Mouse (Mus musculus): ENCODE measurements around the gene Zfp811. TPM values are rescaled to one million over a fixed set of nuclear protein-coding genes. Genes with fewer than 3 reads are reported as not detected.

The Zfp811 gene
- polyA plus RNA-seq, 1 experiment from 2014 or later: 54.3 TPM

- Histone ChIP-seq H3K36me3 (ENCODE audit: control insufficient read depth, insufficient read depth, low read length) (peaks cover 18% of the 10 kb centered on the region), H3K27me3 (ENCODE audit: control insufficient read depth, insufficient read depth, low read length) (no peaks in the 10 kb centered on the region), H3K27ac (replicated peaks; ENCODE audit: low read depth, low read length) (no peak overlapping the region), H3K9ac (replicated peaks; ENCODE audit: low read length) (peak overlapping the region; percentile 87; the same call in 1 of the 2 replicates), H3K4me2 (ENCODE audit: low read length) (peak overlapping the region; percentile 70), H3K9me3 (ENCODE audit: control insufficient read depth, low read length) (no peaks in the 10 kb centered on the region; the same call in 1 of the 2 replicates), H3K4me3 (replicated peaks; ENCODE audit: low read depth, low read length) (peak overlapping the region; percentile 80), H3K4me1 (ENCODE audit: control insufficient read depth, insufficient read depth, low read length) (peaks cover 23% of the 10 kb centered on the region)
- DNase-seq: no peak
- no peak for ATAC-seq (ENCODE audit: low FRiP score, low TSS enrichment)
- WGBS: 72% methylated on average over 6 of the region's 6 CpGs
These were observed 22.8 kb downstream of the Zfp811 start for GRCm38 (mm10) chr17:32786944-32787343.

GRCm38 (mm10) chr17:32785656-32786055 is 24.1 kb downstream of the Zfp811 start:
- Histone ChIP-seq H3K4me2 (ENCODE audit: low read length) (peak overlapping the region; percentile 11; the same call in 1 of the 2 replicates), H3K27me3 (ENCODE audit: control insufficient read depth, insufficient read depth, low read length) (no peaks in the 10 kb centered on the region), H3K9me3 (ENCODE audit: control insufficient read depth, low read length) (no peaks in the 10 kb centered on the region; the same call in 1 of the 2 replicates), H3K4me3 (replicated peaks; ENCODE audit: low read depth, low read length) (no peak overlapping the region), H3K36me3 (ENCODE audit: control insufficient read depth, insufficient read depth, low read length) (peaks cover 18% of the 10 kb centered on the region), H3K27ac (replicated peaks; ENCODE audit: low read depth, low read length) (no peak overlapping the region), H3K4me1 (ENCODE audit: control insufficient read depth, insufficient read depth, low read length) (peaks cover 23% of the 10 kb centered on the region), H3K9ac (replicated peaks; ENCODE audit: low read length) (no peak overlapping the region)
- WGBS: 91% methylated on average over 3 of the region's 3 CpGs
- DNase-seq: no peak
- no peak for ATAC-seq (ENCODE audit: low FRiP score, low TSS enrichment)

- no peak overlapping the region for H3K9ac ChIP-seq (replicated peaks; ENCODE audit: low read length)
- H3K4me3 ChIP-seq (replicated peaks; ENCODE audit: low read depth, low read length): no peak overlapping the region
- no peak overlapping the region for H3K4me2 ChIP-seq (ENCODE audit: low read length)
- ATAC-seq (ENCODE audit: low FRiP score, low TSS enrichment): no peak
- DNase-seq: no peak
- no peaks in the 10 kb centered on the region for H3K27me3 ChIP-seq (ENCODE audit: control insufficient read depth, insufficient read depth, low read length)
- no peak overlapping the region for H3K27ac ChIP-seq (replicated peaks; ENCODE audit: low read depth, low read length)
- H3K4me1 ChIP-seq (ENCODE audit: control insufficient read depth, insufficient read depth, low read length): no peaks in the 10 kb centered on the region
- no peaks in the 10 kb centered on the region for H3K9me3 ChIP-seq (ENCODE audit: control insufficient read depth, low read length)
- 90% methylated on average over 3 of the region's 3 CpGs for WGBS
- H3K36me3 ChIP-seq (ENCODE audit: control insufficient read depth, insufficient read depth, low read length): peaks cover 49% of the 10 kb centered on the region
These were observed 32.2 kb downstream of the Zfp811 start for GRCm38 (mm10) chr17:32777564-32777963.

GRCm38 (mm10) chr17:32771213-32771612 is 38.5 kb downstream of the Zfp811 start:
- 86% methylated on average over 1 of the region's 1 CpGs for WGBS
- Histone ChIP-seq H3K27ac (replicated peaks; ENCODE audit: low read depth, low read length) (no peak overlapping the region), H3K4me1 (ENCODE audit: control insufficient read depth, insufficient read depth, low read length) (no peaks in the 10 kb centered on the region), H3K9ac (replicated peaks; ENCODE audit: low read length) (no peak overlapping the region), H3K27me3 (ENCODE audit: control insufficient read depth, insufficient read depth, low read length) (no peaks in the 10 kb centered on the region), H3K36me3 (ENCODE audit: control insufficient read depth, insufficient read depth, low read length) (peaks cover 76% of the 10 kb centered on the region), H3K9me3 (ENCODE audit: control insufficient read depth, low read length) (peaks cover 3% of the 10 kb centered on the region; the same call in 1 of the 2 replicates), H3K4me2 (ENCODE audit: low read length) (no peak overlapping the region), H3K4me3 (replicated peaks; ENCODE audit: low read depth, low read length) (no peak overlapping the region)
- ATAC-seq (ENCODE audit: low FRiP score, low TSS enrichment): no peak
- DNase-seq: no peak

- no peaks in the 10 kb centered on the region for H3K27me3 ChIP-seq (ENCODE audit: control insufficient read depth, insufficient read depth, low read length)
- no peak overlapping the region for H3K4me3 ChIP-seq (replicated peaks; ENCODE audit: low read depth, low read length)
- no peak for ATAC-seq (ENCODE audit: low FRiP score, low TSS enrichment)
- no peaks in the 10 kb centered on the region for H3K4me1 ChIP-seq (ENCODE audit: control insufficient read depth, insufficient read depth, low read length)
- no peak overlapping the region for H3K9ac ChIP-seq (replicated peaks; ENCODE audit: low read length)
- H3K4me2 ChIP-seq (ENCODE audit: low read length): no peak overlapping the region
- WGBS: 96% methylated on average over 2 of the region's 2 CpGs
- peaks cover 48% of the 10 kb centered on the region for H3K36me3 ChIP-seq (ENCODE audit: control insufficient read depth, insufficient read depth, low read length)
- H3K9me3 ChIP-seq (ENCODE audit: control insufficient read depth, low read length): peaks cover 4% of the 10 kb centered on the region; the same call in 1 of the 2 replicates
- DNase-seq: no peak
- H3K27ac ChIP-seq (replicated peaks; ENCODE audit: low read depth, low read length): no peak overlapping the region
These were observed 43.3 kb downstream of the Zfp811 start for GRCm38 (mm10) chr17:32766422-32766821.

- no peak for ATAC-seq (ENCODE audit: low FRiP score, low TSS enrichment)
- Histone ChIP-seq H3K27ac (replicated peaks; ENCODE audit: low read depth, low read length) (no peak overlapping the region), H3K4me3 (replicated peaks; ENCODE audit: low read depth, low read length) (no peak overlapping the region), H3K4me1 (ENCODE audit: control insufficient read depth, insufficient read depth, low read length) (no peaks in the 10 kb centered on the region), H3K9me3 (ENCODE audit: control insufficient read depth, low read length) (no peaks in the 10 kb centered on the region), H3K27me3 (ENCODE audit: control insufficient read depth, insufficient read depth, low read length) (no peaks in the 10 kb centered on the region), H3K9ac (replicated peaks; ENCODE audit: low read length) (no peak overlapping the region), H3K36me3 (ENCODE audit: control insufficient read depth, insufficient read depth, low read length) (no peaks in the 10 kb centered on the region), H3K4me2 (ENCODE audit: low read length) (no peak overlapping the region)
- no peak for DNase-seq
- 72% methylated on average over 5 of the region's 5 CpGs for WGBS
These were observed 52.4 kb downstream of the Zfp811 start for GRCm38 (mm10) chr17:32757331-32757730.

- ATAC-seq (ENCODE audit: low FRiP score, low TSS enrichment): no peak
These were observed 56.1 kb downstream of the Zfp811 start for GRCm38 (mm10) chr17:32753634-32754033.

GRCm38 (mm10) chr17:32752813-32753360 is 56.8 kb downstream of the Zfp811 start:
- ATAC-seq (ENCODE audit: low FRiP score, low TSS enrichment) (no peak), DNase-seq (no peak)
- H3K36me3 ChIP-seq (ENCODE audit: control insufficient read depth, insufficient read depth, low read length): no peaks in the 10 kb centered on the region
- H3K27ac ChIP-seq (replicated peaks; ENCODE audit: low read depth, low read length): no peak overlapping the region
- H3K4me3 ChIP-seq (replicated peaks; ENCODE audit: low read depth, low read length): no peak overlapping the region
- no peak overlapping the region for H3K9ac ChIP-seq (replicated peaks; ENCODE audit: low read length)
- H3K4me1 ChIP-seq (ENCODE audit: control insufficient read depth, insufficient read depth, low read length): no peaks in the 10 kb centered on the region
- WGBS: 81% methylated on average over 6 of the region's 6 CpGs
- H3K27me3 ChIP-seq (ENCODE audit: control insufficient read depth, insufficient read depth, low read length): no peaks in the 10 kb centered on the region
- no peak overlapping the region for H3K4me2 ChIP-seq (ENCODE audit: low read length)
- H3K9me3 ChIP-seq (ENCODE audit: control insufficient read depth, low read length): no peaks in the 10 kb centered on the region

More at GRCm38 (mm10) chr17:32753634-32754033, 56.1 kb downstream of the Zfp811 start:
- Histone ChIP-seq H3K4me1 (ENCODE audit: control insufficient read depth, insufficient read depth, low read length) (no peaks in the 10 kb centered on the region), H3K4me2 (ENCODE audit: low read length) (no peak overlapping the region), H3K9ac (replicated peaks; ENCODE audit: low read length) (no peak overlapping the region), H3K9me3 (ENCODE audit: control insufficient read depth, low read length) (no peaks in the 10 kb centered on the region), H3K4me3 (replicated peaks; ENCODE audit: low read depth, low read length) (no peak overlapping the region), H3K27ac (replicated peaks; ENCODE audit: low read depth, low read length) (no peak overlapping the region), H3K36me3 (ENCODE audit: control insufficient read depth, insufficient read depth, low read length) (no peaks in the 10 kb centered on the region), H3K27me3 (ENCODE audit: control insufficient read depth, insufficient read depth, low read length) (no peaks in the 10 kb centered on the region)
- 11% methylated on average over 12 of the region's 12 CpGs for WGBS
- DNase-seq: peak; percentile 45

- DNase-seq: no peak
- Histone ChIP-seq H3K4me1 (ENCODE audit: control insufficient read depth, insufficient read depth, low read length) (no peaks in the 10 kb centered on the region), H3K27ac (replicated peaks; ENCODE audit: low read depth, low read length) (no peak overlapping the region), H3K9me3 (ENCODE audit: control insufficient read depth, low read length) (no peaks in the 10 kb centered on the region), H3K36me3 (ENCODE audit: control insufficient read depth, insufficient read depth, low read length) (no peaks in the 10 kb centered on the region), H3K4me2 (ENCODE audit: low read length) (no peak overlapping the region), H3K27me3 (ENCODE audit: control insufficient read depth, insufficient read depth, low read length) (no peaks in the 10 kb centered on the region), H3K4me3 (replicated peaks; ENCODE audit: low read depth, low read length) (no peak overlapping the region), H3K9ac (replicated peaks; ENCODE audit: low read length) (no peak overlapping the region)
- ATAC-seq (ENCODE audit: low FRiP score, low TSS enrichment): no peak
- 54% methylated on average over 5 of the region's 5 CpGs for WGBS
These were observed 59.1 kb downstream of the Zfp811 start for GRCm38 (mm10) chr17:32750611-32751010.
